Mouse (Mus musculus): ENCODE measurements around the gene Snx14.

Snx14 gene

DNA sequence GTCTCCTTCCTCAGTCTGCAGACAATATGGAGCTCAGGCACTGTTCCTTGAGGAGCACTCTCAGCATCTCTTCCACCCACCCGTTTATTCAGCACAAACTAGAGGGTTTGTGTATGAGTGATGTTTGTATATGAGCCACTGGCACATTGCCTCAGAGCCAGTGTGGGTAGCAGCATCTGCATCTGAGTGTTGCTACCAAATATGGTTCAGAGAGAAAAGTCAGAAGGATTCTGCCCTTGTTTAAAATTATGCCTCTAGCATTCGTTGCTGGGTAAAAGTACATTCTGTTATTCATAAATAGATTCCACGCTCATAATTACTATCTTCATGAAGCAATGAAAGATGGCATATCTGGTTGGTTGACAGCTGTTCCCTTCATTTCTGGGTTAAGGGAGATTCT lies 96.1 kb downstream of the Snx14 start:
- no peak for DNase-seq (ENCODE audit: low spot score)

DNA sequence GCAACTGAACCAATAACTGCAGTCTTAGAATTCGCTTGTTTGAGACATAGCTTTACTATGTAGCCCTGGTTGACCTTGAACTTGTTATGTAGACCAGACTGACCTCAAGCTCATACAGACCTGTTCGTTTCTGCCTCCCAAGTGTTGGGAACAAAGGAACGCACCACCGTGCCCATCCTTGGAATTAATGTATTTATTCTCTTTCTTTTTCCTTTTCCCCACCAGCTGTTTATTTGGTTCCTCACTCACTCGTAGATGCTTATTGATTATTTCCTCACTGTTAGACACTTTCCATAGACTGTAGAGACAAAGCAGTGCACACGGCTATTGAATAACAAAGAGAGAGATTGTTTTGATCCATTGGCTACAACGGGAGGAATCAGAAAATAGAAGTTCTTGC lies 96.5 kb downstream of the Snx14 start:
- DNase-seq (ENCODE audit: low spot score), result no peak

DNA sequence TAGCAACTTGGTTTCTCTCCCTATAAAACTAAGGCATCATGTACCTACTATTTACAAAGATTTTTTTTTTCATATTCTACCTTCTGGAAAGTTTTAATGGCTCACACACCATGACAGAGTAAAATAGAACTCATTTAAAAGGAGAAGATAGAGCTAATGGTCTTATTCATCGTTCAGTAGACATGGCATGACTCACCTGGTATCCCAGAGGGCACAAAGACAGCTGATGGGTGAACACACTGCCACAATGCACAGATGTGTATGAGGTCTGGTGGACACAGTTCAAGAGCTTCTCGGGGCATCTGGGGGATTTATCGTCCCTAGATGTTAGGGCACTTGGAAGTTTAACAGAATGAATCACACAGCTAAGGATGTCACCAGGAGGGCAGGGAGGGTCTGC lies 97.9 kb downstream of the Snx14 start:
- no peak for DNase-seq (ENCODE audit: low spot score)

DNA sequence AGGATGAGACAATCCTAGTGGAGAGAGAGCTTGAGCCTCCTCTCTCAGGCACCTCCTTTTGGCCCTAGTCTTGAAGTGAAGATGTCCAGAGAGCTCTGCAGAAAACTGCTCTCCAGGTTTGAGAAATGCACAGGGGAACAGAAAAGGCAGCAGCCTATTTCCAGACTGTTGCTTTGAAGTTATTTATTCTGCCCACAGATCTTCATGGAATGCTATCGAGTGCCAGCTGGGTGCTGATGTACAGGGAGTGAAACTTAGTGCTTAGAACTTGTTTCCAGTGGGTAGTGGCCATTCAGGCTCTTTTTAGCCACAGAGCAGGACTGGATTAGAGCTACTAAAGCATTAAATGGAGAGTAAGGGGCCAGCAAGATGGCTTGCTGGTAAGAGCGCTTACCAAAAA lies 102.9 kb downstream of the Snx14 start:
- no peak for DNase-seq (ENCODE audit: low spot score)

DNA sequence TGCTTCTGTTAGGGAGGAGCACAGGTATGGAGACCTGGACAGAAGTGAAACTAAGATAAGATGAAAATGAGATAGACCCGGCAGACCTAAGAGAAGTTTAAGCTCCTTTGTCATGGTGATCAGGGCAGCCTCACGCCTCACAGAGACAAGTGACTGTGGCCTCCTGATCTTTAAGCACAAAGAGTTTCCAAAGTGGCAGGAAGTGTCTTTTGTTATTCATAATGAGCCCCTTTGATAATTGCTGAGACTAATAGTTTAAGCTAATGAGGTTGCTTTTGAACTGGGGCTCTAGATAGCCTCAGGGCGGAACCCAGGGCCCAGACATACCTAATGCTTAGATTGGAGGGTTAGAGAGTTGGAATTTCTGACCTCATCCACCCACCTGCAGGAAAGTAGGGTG lies 106.3 kb downstream of the Snx14 start:
- DNase-seq (ENCODE audit: low spot score), result no peak

DNA sequence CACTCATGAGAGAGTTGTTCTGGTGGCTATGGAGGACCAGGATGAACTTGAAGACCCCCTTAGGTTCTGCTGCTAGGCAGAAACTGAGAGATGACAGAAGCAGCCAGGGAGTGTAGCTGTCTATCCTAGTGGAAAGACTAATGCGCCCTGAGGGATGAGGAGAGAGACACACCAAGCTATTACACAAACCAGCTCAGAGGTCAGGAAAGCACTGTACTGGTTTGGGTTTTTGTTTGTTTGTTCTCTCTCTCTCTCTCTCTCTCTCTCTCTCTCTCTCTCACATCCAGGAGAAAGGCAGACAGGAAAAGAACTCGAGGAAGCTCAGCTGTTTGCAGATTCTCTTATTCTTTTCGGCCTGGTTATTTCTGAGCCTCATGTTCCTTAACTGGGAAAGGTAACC lies 108.4 kb downstream of the Snx14 start:
- DNase-seq (ENCODE audit: low spot score), result no peak

DNA sequence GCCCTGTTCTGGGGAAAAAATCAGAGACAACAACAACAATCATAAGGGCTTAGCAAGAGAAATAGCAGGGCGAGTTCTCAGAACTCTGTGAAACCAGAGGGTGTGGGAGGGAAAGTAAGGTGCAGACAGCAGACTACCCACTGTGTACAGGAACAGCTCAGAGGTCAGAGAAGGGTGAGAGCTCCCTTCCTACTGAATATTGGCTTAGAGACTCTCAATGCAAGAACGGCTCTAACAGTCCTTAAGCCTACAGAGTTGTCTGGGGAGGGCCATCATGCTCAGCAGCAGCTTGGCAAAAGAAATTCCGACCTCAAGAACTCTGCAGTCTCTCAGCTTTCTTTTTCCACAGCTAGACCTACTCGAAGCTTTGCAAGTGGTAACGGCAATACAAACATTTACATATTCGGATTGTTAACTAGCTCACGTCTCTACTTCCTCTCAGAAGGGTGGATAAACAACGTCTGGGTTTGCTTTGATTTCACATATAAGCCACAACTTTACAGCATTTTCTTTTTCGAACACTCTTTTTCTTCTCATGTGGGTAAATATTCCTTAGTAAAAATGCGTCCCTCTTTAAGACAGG lies 109.5 kb downstream of the Snx14 start:
- no peak for DNase-seq (ENCODE audit: low spot score)

DNA sequence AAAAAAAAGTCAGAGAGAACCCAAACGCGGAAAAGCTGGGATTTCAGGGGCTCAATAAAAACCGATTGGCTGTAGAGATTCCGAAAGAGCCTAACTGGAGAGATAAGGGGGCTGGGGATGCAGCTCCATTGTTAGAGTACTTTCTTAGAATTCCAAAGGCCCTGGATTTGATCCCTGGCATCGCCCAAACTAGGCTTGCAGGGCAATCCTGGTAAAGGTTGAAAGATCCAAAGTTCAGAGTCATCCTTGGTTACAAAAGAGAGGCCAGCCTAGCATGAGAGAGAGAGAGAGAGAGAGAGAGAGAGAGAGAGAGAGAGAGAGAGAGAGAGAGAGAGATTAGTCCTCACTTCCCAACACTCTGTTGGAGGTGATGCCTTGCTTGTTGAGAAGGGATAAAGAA lies 110.1 kb downstream of the Snx14 start:
- no peak for DNase-seq (ENCODE audit: low spot score)

DNA sequence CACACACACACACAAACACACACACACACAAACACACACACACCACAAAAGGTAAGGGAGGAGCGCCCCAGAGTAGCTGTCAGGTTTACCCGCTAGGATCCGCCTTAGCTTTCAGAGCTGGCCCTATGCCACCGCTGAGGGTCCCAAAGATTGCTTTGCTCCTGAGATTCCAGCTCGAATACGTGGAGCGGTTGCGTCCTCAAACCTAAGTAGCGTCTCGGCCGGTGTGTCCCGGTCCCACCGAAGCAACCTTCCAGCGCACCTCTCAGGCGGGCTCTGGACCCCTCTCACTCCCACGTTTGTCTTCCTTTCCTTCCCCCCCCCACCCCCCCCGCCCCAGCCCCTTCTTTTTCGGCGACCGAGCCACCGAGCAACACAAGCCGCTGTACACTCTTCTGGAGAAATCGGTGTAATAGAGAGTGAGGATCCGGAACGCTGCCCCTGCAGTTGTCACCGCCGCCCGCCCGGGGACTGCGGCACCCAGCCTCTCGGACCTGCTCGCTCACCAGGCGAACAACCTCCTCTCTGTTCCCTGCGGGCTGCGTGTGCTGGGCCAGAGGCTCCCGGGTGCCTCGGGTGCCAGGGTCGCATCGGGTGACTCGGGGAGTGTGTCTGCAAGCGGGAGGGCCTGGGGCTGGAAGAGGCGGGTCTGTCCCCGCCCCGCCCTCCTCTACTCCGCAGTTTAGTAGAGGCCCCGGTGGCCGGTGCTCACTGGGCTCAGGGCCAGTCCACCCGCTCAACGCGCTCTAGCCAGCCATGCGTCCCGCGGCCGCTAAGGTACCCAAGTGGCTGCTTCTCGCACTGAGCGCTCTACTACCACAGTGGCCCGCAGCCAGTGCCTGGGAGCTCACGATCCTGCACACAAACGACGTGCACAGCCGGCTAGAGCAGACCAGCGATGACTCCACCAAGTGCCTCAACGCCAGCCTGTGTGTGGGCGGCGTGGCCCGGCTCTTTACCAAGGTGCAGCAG lies 111.5 kb downstream of the Snx14 start, which contains the start of gene Nt5e:
Gene Nt5e, plus strand, starts transcription at position 268 of the 972 bp plus-strand sequence.
- peak; percentile 70 for DNase-seq (ENCODE audit: low spot score)
